Mouse (Mus musculus) liver, adult 2 months (tissue): ENCODE measurements at regions not wholly inside any gene's neighbourhood (a gene's known extent, or its start where the extent isn't known, plus 50 kb on each side); places are given as distances from the start of the nearest gene placed in this dataset.

Experiments used
- CTCF ChIP-seq: fragments of 200-500 bp; IDR thresholded peaks from 2 replicates; pipeline ENCODE4 v1.5.1; 2011; ENCODE audit warnings: low read depth, low read length, control low read depth
- POLR2A ChIP-seq: fragments of 200-500 bp; IDR thresholded peaks from 2 replicates; pipeline ENCODE4 v1.6.1; 2011; ENCODE audit warnings: low read length, control low read depth; ENCODE audit not compliant: insufficient read depth; ENCODE audit errors: extremely low read depth

- no peak for TF ChIP-seq CTCF
- no peak for TF ChIP-seq POLR2A
Measured at GRCm38 (mm10) chr3:131955771-131956170, 129.3 kb upstream of the Dkk2 start.
